Mouse (Mus musculus): ENCODE data around the gene Osbpl6.

- no peak for TF ChIP-seq CTCF (IDR thresholded peaks at IDR 0.05 in 2 of 3, conservative IDR thresholded peaks at IDR 0.05 in 1 of 3; ENCODE audit: control insufficient read depth in 1 of 3, insufficient read depth in 1 of 3, low read depth in 2 of 3, low read length in 3 of 3, poor library complexity in 1 of 3, severe bottlenecking in 1 of 3)
- TF ChIP-seq ZNF384 (IDR thresholded peaks at IDR 0.05; ENCODE audit: low read depth, low read length): no peak
- no peak for TF ChIP-seq MAX (IDR thresholded peaks at IDR 0.05; ENCODE audit: low read length)
- TF ChIP-seq TAL1 (IDR thresholded peaks at IDR 0.05; ENCODE audit: low read length): no peak
- no peak for TF ChIP-seq RCOR1 (IDR thresholded peaks at IDR 0.05; ENCODE audit: low read depth, low read length)
Observed at GRCm38 (mm10) chr2:76434224-76434623, 27.9 kb downstream of the Osbpl6 start.

All from MEL (cell line).